Mouse (Mus musculus): ENCODE measurements at regions not wholly inside any gene's neighbourhood (a gene's known extent, or its start where the extent isn't known, plus 50 kb on each side); places are given as distances from the start of the nearest gene placed in this dataset.

GRCm38 (mm10) chr1:169586361-169586760, 55.1 kb upstream of the Nuf2 start:
- TF ChIP-seq EP300 (IDR thresholded peaks at IDR 0.05) (no peak), CTCF (IDR thresholded peaks at IDR 0.05) (no peak)
